Mouse (Mus musculus) gastrocnemius, adult 8-10 months (tissue): ENCODE measurements around the gene Ccl17. TPM values are rescaled to one million over a fixed set of nuclear protein-coding genes. Genes with fewer than 3 reads are reported as not detected.
"Not testable (repeated sequence)": the region's sequence is repeated elsewhere in the genome, so short reads cannot be mapped to it uniquely, and the experiment has no call there.

ENCODE experiments used
- DNase-seq, 2 experiments: peaks; one replicate each; pipeline ENCODE4 v3.0.0; 2022; ENCODE audit warnings: low spot score in 2 of 2
- total RNA-seq, 4 experiments: library from RNA; stranded (reverse); gene quantifications; 2 replicates each; pipeline ENCODE4 v1.2.4; 2022

Gene Ccl17
- total RNA-seq, 4 experiments from 2014 or later, result 0.70 TPM; not detected in 3

GRCm38 (mm10) chr8:94825170-94825569 is 14.9 kb downstream of the Ccl17 start:
- DNase-seq, result no peak

- DNase-seq, result no peak
Observed at GRCm38 (mm10) chr8:94826210-94826609, 16.0 kb downstream of the Ccl17 start.

GRCm38 (mm10) chr8:94828284-94828683 is 18.0 kb downstream of the Ccl17 start:
- DNase-seq, result no peak

- not testable (repeated sequence) for DNase-seq
Observed at GRCm38 (mm10) chr8:94833901-94834405, 23.7 kb downstream of the Ccl17 start.

GRCm38 (mm10) chr8:94835751-94836150 is 25.5 kb downstream of the Ccl17 start:
- DNase-seq, result not testable (repeated sequence)

GRCm38 (mm10) chr8:94836456-94837240 is 26.4 kb downstream of the Ccl17 start:
- no peak for DNase-seq

GRCm38 (mm10) chr8:94837662-94838574 is 27.7 kb downstream of the Ccl17 start, which contains the start of the genes Coq9 and Ciapin1:
Gene Coq9 (plus strand): TSS chr8:94838321.
Gene Ciapin1 (minus strand): TSS chr8:94838358.
- peak; percentile 87 to 93 for DNase-seq

- DNase-seq, result peak; percentile 79 to 85
Observed at GRCm38 (mm10) chr8:94838600-94838999, 28.3 kb downstream of the Ccl17 start.

- DNase-seq, result no peak
Observed at GRCm38 (mm10) chr8:94841183-94841582, 30.9 kb downstream of the Ccl17 start.

GRCm38 (mm10) chr8:94850049-94850448 is 39.8 kb downstream of the Ccl17 start:
- peak in 1 of 2 experiments; percentile 44 for DNase-seq

- DNase-seq, result not testable (repeated sequence)
Observed at GRCm38 (mm10) chr8:94854761-94855160, 44.5 kb downstream of the Ccl17 start.

- DNase-seq, result no peak
Observed at GRCm38 (mm10) chr8:94857011-94857345, 46.7 kb downstream of the Ccl17 start.

GRCm38 (mm10) chr8:94857346-94858173 is 47.3 kb downstream of the Ccl17 start, which contains the start of gene Polr2c:
Gene Polr2c (plus strand): TSS chr8:94857450.
- DNase-seq, result peak; percentile 75 to 81

GRCm38 (mm10) chr8:94861352-94861910 is 51.2 kb downstream of the Ccl17 start:
- DNase-seq, result peak; percentile 46 to 50

Other genes starting within 250 kb of the Ccl17 start
- 1 to 10 TPM; 7.3 to 8.9 (median 8.2) TPM for gene Rspry1, start 208.5 kb upstream of the Ccl17 start, total RNA-seq
- gene Fam192a, start 208.5 kb upstream of the Ccl17 start, total RNA-seq, result 10 to 100 TPM; 16.9 to 23.1 (median 18.4) TPM
- 10 to 100 TPM; 43.4 to 55.1 (median 45.7) TPM for gene Arl2bp, start 143.9 kb upstream of the Ccl17 start, total RNA-seq
- 1 to 10 TPM in 2 of 4 experiments, under 1 TPM in 1, not detected in 1; 0.92 to 2.5 (median 1.8) TPM for gene Pllp, start 114.2 kb upstream of the Ccl17 start, total RNA-seq
- gene Ccl22, start 64.9 kb upstream of the Ccl17 start, total RNA-seq, result not detected
- 1 to 10 TPM in 3 of 4 experiments, under 1 TPM in 1; 0.89 to 1.4 (median 1.2) TPM for gene Cx3cl1, start 38.4 kb upstream of the Ccl17 start, total RNA-seq
- 100 to 1,000 TPM; 372 to 412 (median 383) TPM for gene Coq9, start 27.9 kb downstream of the Ccl17 start, total RNA-seq
- 10 to 100 TPM; 25.4 to 55.4 (median 29.0) TPM for gene Ciapin1, start 27.9 kb downstream of the Ccl17 start, total RNA-seq
- gene Polr2c, start 47.0 kb downstream of the Ccl17 start, total RNA-seq, result 10 to 100 TPM; 52.3 to 61.1 (median 56.1) TPM
- gene Dok4, start 65.9 kb downstream of the Ccl17 start, total RNA-seq, result 1 to 10 TPM; 2.5 to 4.7 (median 2.8) TPM
- gene Ccdc102a, start 107.6 kb downstream of the Ccl17 start, total RNA-seq, result 1 to 10 TPM; 2.5 to 3.5 (median 3.1) TPM
- under 1 TPM in 1 of 4 experiments, not detected in 3; 0.09 TPM for gene Adgrg5, start 113.2 kb downstream of the Ccl17 start, total RNA-seq
- 10 to 100 TPM; 11.1 to 18.9 (median 12.8) TPM for gene Adgrg1, start 164.3 kb downstream of the Ccl17 start, total RNA-seq
- gene Adgrg3, start 207.2 kb downstream of the Ccl17 start, total RNA-seq, result under 1 TPM in 3 of 4 experiments, not detected in 1; 0.13 to 0.27 (median 0.18) TPM
- not detected for gene Drc7, start 244.7 kb downstream of the Ccl17 start, total RNA-seq